Mouse (Mus musculus) 3134 (cell line): ENCODE data around the gene Ing3.

Experiments used
- DNase-seq: peaks from one replicate; pipeline ENCODE4 v3.0.0-alpha.2; 2011; ENCODE audit warnings: low spot score; ENCODE audit not compliant: insufficient read length; ENCODE audit errors: extremely low read depth

The Ing3 gene

DNA sequence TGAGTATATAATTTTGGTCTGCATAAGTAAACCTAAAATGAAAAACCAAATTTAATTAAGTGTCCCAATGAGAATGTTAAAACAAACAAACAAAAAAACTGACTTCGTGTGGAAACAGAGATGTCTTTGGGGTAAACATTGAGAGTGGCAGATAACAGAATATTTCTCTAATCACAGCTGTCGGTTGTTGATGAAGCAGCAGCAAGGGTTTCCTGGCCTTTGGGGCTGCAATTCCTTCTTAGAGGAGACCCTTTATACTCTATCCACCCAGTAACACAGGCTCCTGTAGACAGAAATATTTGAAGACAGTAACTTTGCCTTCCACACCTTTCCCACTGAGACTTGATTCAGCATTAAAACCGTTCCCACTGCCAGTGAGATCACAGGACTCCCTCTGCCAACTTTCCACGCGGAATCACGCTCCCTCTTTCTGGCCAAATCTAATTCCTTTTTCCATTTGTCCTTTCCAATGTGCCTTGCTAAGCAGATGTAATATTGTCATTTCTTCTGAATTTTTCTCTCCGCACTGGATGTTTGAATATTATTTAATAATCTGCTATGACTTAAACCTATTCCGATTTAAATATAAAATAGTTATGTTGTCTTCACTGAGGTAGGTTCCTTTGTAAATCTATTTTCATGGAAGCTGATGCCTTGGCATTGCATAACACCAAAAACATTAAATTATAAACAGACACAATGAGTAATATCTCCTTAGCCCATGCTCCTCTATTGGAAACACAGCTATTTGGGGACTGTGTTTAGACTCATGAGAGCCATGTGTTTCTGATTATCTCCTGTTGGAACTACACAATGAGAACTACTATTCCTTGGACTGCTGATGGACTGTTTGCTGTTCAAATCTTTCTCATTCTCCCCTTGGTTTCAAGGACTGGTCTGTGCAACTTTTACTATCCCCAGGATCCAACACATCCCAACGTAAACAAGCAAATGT is 41.1 kb downstream of the Ing3 start:
- DNase-seq: no peak

- no peak for DNase-seq
Observed at GRCm38 (mm10) chr6:21991151-21991550, 41.8 kb downstream of the Ing3 start.

- no peak for DNase-seq
Observed at GRCm38 (mm10) chr6:21993070-21993469, 43.7 kb downstream of the Ing3 start.

GRCm38 (mm10) chr6:21998131-21998530 is 48.8 kb downstream of the Ing3 start:
- DNase-seq: no peak

DNA sequence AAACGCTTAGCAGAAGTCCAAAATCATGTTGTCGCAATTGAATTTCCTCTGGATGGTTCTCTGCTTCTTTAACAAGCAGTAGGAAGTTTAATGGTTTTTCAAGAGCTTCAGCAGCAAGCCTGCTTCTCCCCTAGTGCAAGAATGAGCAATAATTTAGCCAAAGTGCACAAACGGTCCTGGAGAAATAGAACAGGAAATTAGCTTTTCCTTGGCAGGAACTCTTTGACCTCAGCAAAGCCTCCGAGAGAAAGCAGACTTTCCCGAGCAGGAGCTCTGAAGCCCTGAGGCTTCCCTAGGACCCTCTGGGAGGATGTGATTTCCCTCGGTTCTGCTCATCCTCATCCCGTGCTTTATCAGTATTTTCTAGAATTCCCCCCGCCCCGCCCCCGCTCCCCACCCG is 49.7 kb downstream of the Ing3 start:
- DNase-seq: no peak

DNA sequence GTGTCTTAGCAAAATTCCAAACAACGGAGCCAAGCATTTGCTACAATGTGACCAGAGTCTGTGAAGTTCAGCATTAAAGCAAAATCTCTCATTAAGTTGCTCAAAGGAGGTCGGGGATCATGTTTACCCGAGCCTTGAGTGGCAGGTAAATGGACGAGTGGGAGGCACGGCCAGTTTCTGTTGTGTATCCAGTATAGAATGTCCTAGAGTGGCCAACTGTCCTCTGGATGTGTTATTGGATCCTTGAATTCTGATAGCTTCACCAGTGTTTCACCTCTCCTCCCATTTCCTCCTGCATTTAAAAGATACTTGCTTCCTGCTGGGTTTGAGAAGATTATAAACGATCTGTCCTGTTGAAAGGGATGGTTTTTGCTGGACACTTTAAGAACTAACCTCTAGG is 50.7 kb downstream of the Ing3 start:
- DNase-seq: no peak

DNA sequence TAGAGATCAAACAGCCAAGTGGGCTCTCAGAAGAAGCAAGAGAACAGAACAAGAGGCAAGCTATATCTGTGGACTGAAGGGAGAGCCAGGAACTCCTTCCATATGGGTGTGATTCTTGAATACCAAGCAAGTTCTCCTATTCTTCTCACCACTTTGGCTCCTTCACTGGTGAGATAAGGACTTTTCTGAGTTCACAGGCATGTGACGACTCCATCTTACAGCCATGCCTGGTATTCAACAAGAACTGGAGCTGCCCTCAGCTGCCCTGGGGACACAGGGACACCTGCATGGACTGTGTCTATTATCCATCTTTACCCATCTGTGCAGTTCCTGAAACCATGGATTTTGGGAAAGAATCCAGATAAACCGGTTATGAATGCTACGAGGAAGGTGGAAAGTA is 51.5 kb downstream of the Ing3 start:
- DNase-seq: no peak

DNA sequence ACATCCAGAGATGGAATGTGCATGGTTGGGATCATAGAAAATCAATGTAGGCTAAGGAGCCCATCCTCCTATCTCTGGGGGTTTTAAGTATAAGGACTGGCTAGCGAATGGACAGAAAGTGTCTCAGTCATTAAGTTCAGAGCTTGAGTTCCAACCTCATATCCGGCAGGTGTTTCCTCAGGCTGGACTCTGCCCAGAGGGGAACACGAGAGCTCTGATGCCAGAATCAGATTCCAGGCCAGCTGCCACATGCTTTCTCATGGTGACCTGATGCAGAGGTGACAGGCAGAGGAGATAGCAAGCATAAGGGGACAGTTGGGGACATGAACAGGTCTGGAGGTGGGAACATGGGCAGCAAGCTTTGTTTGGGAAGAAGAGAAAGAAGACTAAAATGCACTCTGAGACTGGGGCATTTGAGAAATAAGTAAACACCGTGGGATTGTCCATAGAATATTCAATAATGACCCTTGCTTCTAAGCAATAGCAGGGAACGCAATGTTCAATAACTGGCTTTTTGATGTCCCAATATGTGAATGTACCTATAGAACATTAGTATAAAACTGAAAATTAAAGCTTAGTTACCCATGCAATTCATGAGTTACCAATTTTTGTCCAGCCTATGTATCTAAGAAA is 52.0 kb downstream of the Ing3 start:
- no peak for DNase-seq

DNA sequence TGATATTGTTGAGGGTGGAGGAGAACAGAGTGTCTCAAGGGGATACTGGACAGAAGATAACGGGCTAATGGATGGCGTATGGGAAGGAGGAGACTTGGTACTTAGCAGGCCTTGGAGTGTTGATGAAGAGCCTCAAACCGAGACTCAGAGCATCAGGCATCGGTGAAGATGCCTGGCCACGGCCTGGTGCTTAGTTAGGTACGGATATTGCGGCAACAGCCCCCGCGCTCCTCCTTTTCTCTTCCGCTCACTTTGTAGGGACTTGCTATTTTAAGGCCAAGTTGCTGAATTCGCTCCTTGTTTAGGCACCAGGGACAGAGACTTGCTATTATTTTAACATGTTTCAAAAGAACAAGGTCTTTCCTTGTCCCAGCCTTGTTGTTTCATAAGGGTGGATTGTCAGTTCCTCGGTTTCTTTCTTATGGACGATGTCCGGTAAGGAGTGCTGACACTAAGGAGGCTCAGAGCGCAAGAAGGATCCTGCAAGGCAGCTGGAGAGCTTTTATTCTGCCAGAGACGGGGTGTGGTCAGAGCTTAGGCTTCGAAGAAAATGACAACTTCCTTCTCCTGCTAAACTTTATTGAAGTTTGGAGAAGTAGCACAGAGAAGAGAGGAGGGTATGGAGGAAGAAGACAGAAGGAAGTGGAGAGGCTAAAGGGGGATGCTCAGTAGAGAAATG is 53.3 kb downstream of the Ing3 start:
- no peak for DNase-seq

DNA sequence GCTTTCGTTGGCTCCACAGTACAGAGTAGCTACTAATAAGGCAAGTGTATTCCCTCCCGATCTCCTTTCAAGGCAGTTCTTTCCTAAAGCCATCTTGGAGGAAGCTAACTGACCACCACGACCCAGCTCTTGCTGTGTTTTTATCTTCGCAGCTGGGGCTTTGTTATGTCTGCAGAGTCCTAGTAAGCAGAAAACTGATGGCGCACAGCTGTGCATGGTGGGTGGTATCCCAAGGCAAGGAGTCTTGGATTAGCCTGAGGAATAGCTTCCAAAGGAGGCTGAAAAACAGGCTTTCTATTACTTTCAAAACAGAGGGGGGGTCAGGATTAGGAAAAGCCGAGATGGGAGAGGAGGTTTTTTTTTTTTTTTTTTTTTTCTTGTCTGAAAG is 53.8 kb downstream of the Ing3 start:
- DNase-seq: no peak

DNA sequence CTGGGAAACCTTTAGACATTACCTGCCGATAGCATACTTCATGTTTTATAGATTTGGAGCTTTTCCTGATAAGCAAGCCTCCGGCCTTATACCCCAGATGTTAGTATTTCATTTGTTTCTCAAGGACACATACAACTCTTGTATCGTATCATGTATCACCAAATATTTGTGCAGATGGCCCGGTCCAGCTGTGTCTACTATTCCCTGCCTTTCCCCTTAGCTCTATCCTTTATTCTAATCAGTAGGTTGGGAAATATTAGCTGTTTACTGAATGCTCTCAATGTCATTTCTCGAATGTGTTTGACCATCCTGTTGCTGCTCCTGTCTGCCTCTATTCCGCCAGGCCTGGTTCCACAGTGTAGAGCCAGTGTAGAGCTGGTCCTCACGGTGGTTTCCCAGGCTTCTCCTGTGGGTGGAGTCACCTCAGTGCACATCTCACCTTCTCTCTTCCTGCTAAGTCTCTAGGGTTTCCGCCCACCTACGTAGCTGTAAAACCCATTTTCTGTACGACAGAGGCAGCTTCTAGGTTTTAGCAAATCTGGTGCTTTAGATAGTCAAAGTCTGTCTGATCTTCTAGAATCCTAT is 54.7 kb downstream of the Ing3 start:
- DNase-seq: no peak

GRCm38 (mm10) chr6:22008346-22008745 is 59.0 kb downstream of the Ing3 start:
- no peak for DNase-seq

DNA sequence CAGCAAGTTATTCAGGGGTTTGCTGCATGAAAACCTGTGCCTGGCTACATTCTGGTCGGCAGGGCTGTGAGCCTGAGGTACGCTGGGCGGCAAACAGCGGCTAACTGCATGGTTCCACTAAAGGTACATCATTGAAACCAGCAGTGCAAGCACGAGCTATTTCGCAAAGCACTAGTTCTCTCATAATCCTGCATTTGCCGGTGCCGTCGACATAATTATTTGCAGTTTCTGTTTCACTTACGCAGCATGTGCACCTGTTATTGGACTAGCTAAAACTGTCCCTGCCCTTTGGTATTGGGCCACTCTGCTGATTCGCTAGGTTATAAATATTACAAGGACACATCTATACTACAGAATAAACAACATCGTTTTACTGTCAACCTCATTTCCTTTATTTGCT is 60.9 kb downstream of the Ing3 start:
- no peak for DNase-seq

DNA sequence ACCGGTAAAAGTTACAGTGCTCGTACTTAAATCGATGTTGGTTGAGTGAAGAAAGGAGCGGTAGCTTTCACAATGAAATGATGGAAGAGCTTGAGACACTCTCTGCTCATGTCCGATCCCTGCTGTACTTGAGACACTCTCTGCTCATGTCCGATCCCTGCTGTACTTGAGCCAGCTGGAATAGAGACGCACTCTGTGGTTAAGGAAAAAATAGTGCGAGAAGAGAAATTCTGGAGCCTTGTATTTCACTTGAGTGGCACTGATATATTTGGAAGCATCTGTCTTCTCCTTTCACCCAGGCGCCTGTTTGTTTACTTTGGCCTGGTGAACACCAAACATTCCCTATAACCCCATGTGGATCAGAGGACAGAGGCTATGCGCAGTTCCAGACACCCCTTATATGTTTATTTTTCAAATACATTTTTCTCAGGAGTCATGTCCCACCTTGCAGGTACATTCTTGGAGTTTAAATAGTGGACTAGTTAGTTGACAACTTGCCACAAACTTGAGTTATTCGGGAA is 61.5 kb downstream of the Ing3 start:
- no peak for DNase-seq

- no peak for DNase-seq
Observed at GRCm38 (mm10) chr6:22011546-22011945, 62.2 kb downstream of the Ing3 start.

GRCm38 (mm10) chr6:22012099-22012498 is 62.7 kb downstream of the Ing3 start:
- DNase-seq: no peak

DNA sequence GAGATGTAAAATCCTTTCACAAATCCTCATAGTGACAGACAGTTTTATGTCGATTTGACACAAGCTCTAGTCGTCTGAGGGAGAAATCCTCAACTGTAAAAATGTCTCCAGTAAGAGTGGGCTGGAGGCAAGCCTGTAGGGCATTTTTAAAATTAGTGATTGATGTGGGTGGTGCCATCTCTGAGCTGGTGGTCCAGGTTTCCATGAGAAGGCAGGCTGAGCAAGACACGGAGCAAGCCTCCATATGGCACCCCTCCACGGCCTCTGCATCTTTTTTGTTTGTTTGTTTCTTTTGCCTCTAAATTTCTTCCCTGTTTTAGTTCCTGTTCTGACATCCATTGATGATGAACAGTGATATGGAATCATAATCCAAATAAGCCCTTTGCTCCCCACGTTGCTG is 63.1 kb downstream of the Ing3 start:
- no peak for DNase-seq

DNA sequence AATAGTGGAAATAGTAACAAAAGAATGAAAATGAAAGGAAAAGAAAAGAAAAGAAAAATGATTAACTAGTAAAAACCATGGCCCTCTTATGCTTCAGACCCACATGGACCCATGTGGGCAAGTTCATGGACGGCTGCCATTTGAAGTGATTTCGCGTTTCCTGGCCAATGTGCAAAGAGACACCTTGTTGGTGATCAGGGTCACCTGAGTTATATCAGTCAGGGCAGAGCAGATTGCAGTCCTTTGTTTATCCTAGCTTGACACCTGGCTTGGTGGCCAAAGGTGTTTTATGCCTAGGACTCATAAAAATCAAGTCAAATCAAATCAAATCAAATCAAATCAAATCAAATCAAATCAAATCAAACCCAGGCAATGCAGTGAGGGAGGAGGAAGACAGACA is 64.0 kb downstream of the Ing3 start:
- no peak for DNase-seq

DNA sequence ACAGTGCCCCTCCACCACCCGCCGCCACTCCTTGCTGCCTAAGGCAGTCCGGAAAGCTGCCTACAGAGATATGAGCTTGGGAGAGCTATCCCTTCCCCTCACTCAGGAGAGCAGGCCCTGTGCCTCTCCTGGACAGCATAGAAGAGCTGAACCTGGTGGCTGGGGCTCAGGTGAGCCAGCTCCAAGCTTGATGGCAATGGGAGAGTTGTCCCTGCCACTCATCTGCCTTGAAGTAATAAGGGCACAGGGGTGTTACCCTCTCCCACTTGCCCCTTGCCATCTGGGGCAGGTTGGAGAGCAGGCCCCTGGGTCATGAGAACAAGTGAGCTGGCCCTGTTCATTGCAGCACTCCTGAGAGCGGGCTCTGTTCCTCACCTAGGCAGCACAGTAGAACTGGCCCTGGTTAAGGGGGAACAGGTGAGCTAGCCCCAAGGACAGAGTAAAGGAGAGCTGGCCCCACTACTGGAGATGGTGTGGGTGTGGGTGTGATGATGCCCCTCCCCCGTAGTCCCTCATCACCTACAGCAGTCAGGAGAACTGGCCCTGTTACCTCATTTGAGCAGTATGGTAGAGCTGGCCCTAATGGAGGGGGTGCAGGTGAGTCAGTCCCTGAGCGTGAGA is 65.0 kb downstream of the Ing3 start:
- no peak for DNase-seq

DNA sequence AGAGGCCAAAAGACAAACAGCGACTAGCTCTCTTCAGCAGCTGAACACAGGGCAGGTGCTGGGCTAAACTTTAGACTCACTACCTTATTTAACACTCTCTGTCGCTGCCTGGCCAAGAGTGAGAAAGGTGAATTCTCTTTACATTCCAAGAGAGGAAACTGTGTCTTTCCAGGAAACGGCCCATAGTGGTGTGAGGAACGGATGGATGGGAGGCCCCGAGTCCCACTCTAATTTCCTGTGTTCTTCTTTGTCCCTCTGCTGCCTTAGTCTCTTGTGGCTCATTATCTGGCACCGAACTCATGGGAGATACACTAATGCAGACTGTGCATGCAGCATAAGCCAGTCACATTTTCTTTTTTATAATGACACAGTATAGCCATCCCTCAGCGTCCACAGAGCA is 68.3 kb downstream of the Ing3 start:
- DNase-seq: no peak
